Mouse (Mus musculus) cerebellum, adult 11 months (tissue): ENCODE data around the gene Usp38.

Experiments
- DNase-seq: peaks from one replicate; pipeline ENCODE4 v3.0.0; 2022

The Usp38 gene

GRCm38 (mm10) chr8:80961070-80961609 is 53.6 kb downstream of the Usp38 start:
- no peak for DNase-seq

DNA sequence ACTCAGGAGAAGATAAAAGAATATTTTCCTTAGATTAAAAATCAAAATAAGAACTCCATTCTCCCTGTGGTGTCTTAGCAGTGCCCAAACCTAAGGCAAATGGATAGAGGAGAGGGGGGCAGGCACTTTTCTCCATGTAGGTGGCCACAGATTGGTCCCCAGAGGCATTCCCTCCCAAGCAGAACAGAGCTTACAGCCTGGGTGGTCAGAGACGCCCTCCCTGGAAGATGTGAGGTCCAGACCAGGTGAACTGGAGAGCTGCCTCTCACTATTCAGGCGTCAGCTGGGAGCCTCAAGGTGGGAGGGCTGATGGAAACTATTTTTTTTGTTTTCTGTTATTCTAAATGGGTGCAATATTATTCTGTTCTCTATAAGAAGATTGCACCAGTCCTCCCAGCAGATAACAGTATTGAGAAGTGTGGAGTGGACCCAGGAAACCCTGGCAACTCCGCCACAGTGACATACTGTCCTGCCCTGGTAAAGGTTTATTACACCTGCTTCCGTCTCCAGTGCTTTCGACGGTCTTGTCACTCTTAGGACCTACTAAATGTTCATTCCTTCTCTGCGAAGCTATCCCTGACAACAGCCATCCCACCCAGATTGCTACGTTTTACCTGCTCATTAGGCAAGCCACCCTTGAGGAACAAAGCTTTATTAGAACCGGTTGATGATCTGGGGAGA is 55.0 kb downstream of the Usp38 start:
- DNase-seq, result no peak

DNA sequence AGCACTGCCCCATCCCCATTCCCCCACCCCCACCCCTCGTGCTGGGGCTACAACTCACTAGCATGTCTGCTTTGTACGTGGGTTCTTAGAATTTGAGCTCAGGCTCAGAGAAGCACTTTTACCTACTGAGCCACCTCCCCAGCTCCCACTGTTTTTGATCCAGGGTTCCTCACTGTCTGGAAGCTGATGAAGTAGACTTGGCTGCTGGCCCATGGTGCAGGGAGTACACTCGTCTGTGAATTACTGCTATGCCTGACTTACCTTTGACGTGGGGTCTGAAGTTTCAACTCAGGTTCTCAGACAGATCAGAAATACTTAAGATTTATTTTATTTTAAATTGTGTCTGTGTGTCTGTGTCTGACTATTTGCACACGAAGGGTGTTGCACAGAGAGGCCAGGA is 57.0 kb downstream of the Usp38 start:
- DNase-seq, result no peak

DNA sequence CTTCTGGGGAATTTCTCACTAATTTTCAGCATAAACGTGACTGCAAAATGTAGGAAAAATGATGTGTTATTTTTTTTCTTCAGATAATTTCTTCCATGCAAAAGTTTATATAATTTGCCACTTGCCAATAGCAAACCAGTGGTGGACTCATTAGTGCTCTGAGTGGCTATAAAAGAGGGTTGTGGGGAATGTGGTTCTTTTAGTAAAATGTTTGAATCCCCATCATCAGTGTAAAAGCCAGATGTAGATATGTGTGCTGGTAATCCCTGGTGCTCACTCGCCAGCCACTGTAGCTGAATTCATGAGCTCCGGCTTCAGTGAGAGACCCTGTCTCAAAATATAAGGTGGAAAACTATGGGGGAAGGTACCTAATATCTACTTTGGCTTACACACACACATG is 61.8 kb downstream of the Usp38 start:
- no peak for DNase-seq

DNA sequence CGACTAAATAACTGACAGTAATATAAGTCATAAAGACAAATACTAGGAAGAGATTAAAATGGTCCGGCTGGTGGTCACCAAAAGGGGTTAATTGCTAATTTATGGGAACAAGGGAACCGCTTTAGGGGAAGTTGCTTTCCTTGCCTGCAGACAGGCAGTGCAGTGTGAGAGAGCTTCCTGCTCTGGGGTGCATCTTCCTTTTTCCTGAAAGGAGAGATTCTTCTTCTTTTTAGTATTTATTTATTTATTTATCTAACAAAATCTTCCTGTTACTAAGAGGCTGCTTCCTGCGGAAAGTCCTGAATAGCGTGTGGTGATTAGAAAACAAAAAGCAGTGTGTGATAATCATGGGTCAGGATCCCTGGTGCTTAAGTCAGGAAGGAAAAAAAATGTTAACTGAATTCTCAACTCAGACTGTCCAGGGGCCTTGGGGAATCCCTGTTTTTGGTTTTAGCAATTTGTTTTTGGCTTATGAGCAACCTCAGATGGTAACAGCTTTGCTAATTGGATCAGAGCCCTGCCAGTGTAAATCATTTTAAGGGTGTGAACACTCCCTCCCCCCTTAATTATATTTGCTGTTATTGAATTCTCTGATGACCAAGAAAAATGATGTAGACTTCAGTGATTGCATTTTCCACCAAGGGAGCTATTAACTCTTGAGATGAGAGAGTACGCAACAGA is 62.4 kb downstream of the Usp38 start:
- no peak for DNase-seq

DNA sequence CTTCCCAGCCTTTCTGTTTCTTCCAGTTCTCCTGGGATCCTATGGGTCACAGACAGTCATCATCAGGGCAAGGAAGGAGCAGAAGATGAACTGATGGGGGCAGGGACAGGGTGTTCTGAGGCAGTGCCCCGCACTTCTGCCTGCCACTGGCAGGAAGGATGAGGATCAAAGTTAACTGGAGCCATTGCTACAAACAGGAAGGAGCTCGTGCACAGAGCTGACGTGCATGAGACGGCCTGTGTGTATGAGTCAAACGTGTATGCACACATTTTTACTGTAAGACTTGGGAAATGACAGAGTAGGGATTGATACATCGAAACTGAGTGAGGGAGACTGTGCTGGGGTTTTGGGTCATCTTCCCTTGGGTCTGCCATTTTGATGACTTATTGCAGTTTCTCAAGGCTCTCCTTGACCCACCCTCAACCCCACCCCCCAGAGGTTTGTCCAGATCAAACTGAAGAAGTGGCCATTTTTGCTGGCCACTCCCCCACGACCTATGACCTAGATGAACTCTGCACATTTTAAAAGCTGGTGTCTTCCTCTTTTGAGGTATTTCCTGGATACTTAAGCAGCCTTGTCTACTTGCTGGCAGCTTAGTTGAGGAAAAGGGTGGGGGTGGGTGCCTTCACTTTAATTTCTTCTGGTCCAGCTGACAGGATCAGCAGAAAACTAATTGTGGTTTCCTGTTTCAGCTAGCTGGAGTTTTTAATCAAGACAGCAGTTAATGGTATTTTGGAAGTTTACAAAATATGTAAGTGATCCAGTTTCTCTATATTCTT is 66.1 kb downstream of the Usp38 start:
- no peak for DNase-seq

- DNase-seq, result peak; percentile 12
Observed at GRCm38 (mm10) chr8:80943742-80944141, 71.0 kb downstream of the Usp38 start.

DNA sequence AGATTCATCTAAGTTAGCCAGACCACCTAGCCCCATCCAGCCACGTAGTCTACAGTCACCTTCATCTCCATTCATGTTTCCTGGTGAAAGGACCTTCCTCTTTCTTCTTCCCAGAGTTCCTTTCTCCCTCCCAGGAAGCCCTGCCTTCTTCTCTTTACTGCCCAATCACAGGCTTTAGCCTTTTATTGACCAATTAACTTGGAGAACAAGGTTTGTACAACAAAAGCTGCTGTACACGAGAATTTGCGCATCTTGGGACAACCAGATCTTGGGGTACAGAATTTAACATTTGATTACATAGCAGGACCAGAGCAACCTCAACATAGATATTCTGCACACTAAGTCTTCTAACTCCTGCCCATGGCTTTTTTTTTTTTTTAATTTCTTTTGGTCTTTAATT is 73.1 kb downstream of the Usp38 start:
- no peak for DNase-seq

GRCm38 (mm10) chr8:80937814-80938650 is 76.7 kb downstream of the Usp38 start:
- no peak for DNase-seq
